Comparison of ENCODE assay signal across 8 mouse cellular contexts in genomic region chr4:141767353-141768036, GRCm38 (mm10). TPM values are rescaled to one million over a fixed set of nuclear protein-coding genes. Genes with fewer than 3 reads are reported as not detected.
DNase-seq lines count a peak whose midpoint lies in the region; ATAC-seq and TF ChIP-seq lines count a peak whose summit lies in the region.

No protein-coding gene starts in this region.

- ATAC-seq in heart, embryonic 12.5 days (ENCODE audit: insufficient number of reproducible peaks, low FRiP score) = peak; percentile 83
- ATAC-seq in limb, embryonic 15.5 days (ENCODE audit: insufficient number of reproducible peaks, low FRiP score, low TSS enrichment, low read depth) = peak; percentile 78

- no peak for TF ChIP-seq CTCF in olfactory bulb, adult 2 months (IDR thresholded peaks at IDR 0.05; ENCODE audit: insufficient read depth, low read depth, low read length)

- DNase-seq in lung, adult 18-20 months = peak; percentile 72 to 78
- no peak for DNase-seq in lung, postnatal 14 days
- DNase-seq in cerebellum, adult 11 months = peak; percentile 67
- no peak for DNase-seq in retina, postnatal 1 day
- no peak for DNase-seq in thymus, postnatal 4 days

- WGBS in heart, embryonic 12.5 days = 41% methylated on average over 19 of the region's 19 CpGs
- WGBS in limb, embryonic 15.5 days = 64% methylated on average over 19 of the region's 19 CpGs
- 66% methylated on average over 19 of the region's 19 CpGs for WGBS in olfactory bulb, adult 2 months

- peaks cover 78% of the 10 kb centered on the region for H3K36me3 ChIP-seq in heart, embryonic 12.5 days
- H3K36me3 ChIP-seq in limb, embryonic 15.5 days = peaks cover 72% of the 10 kb centered on the region

- H3K4me3 ChIP-seq in heart, embryonic 12.5 days = no peak overlapping the region
- no peak overlapping the region for H3K4me3 ChIP-seq in limb, embryonic 15.5 days
- no peak overlapping the region for H3K4me3 ChIP-seq in olfactory bulb, adult 2 months (ENCODE audit: insufficient read depth, low read depth, low read length)

- no peaks in the 10 kb centered on the region for H3K27me3 ChIP-seq in heart, embryonic 12.5 days (replicated peaks)
- no peaks in the 10 kb centered on the region for H3K27me3 ChIP-seq in limb, embryonic 15.5 days

- H3K4me2 ChIP-seq in heart, embryonic 12.5 days = peak overlapping the region; percentile 52
- peak overlapping the region; percentile 26 for H3K4me2 ChIP-seq in limb, embryonic 15.5 days

- no peak for TF ChIP-seq POLR2A in olfactory bulb, adult 2 months (IDR thresholded peaks at IDR 0.05; ENCODE audit: insufficient read depth, low read depth, low read length)

- H3K9me3 ChIP-seq in heart, embryonic 12.5 days (replicated peaks) = no peaks in the 10 kb centered on the region
- H3K9me3 ChIP-seq in limb, embryonic 15.5 days = no peaks in the 10 kb centered on the region

- H3K27ac ChIP-seq in heart, embryonic 12.5 days (ENCODE audit: poor library complexity, severe bottlenecking) = peak overlapping the region; percentile 91
- H3K27ac ChIP-seq in limb, embryonic 15.5 days = peak overlapping the region; percentile 87
- H3K27ac ChIP-seq in olfactory bulb, adult 2 months (ENCODE audit: insufficient read depth, low read depth, low read length) = peak overlapping the region; percentile 4; the same call in 1 of the 2 replicates

- 0 out of 2 replicates have a peak overlapping the region, but pooled peaks have one; percentile 42 for H3K9ac ChIP-seq in heart, embryonic 12.5 days
- H3K9ac ChIP-seq in limb, embryonic 15.5 days = no peak overlapping the region

- H3K4me1 ChIP-seq in heart, embryonic 12.5 days (replicated peaks) = peaks cover 34% of the 10 kb centered on the region
- H3K4me1 ChIP-seq in limb, embryonic 15.5 days = peaks cover 24% of the 10 kb centered on the region
- peaks cover 17% of the 10 kb centered on the region for H3K4me1 ChIP-seq in olfactory bulb, adult 2 months (ENCODE audit: control insufficient read depth, insufficient read depth, low read length)

RNA-seq across cellular contexts. Expression of gene Agmat, which starts 21.0 kb away (rescaled TPM):
- 0.92 and 1.3 TPM in 2 replicates for polyA plus RNA-seq in heart, embryonic 12.5 days (2016; fragmentation: Nextera tagmentation; extraction: Ambion mirVana)
- polyA plus RNA-seq in limb, embryonic 15.5 days (2015; fragmentation: Nextera tagmentation; extraction: Ambion mirVana) = 0.41 TPM in 1 of 2 replicates, not detected in the other
- not detected in 2 replicates for polyA plus RNA-seq in olfactory bulb, adult 2 months (2012; ENCODE audit: insufficient read depth, insufficient read length, low replicate concordance, missing spikeins)

RNA-seq across cellular contexts. Expression of gene Dnajc16, which starts 23.2 kb away (rescaled TPM):
- 5.0 and 6.1 TPM in 2 replicates for polyA plus RNA-seq in heart, embryonic 12.5 days (2016; fragmentation: Nextera tagmentation; extraction: Ambion mirVana)
- 3.6 TPM in 2 replicates for polyA plus RNA-seq in limb, embryonic 15.5 days (2015; fragmentation: Nextera tagmentation; extraction: Ambion mirVana)
- polyA plus RNA-seq in olfactory bulb, adult 2 months (2012; ENCODE audit: insufficient read depth, insufficient read length, low replicate concordance, missing spikeins) = not detected in 2 replicates

RNA-seq across cellular contexts. Expression of gene Casp9, which starts 25.9 kb away (rescaled TPM):
- 21.1 and 21.6 TPM in 2 replicates for polyA plus RNA-seq in heart, embryonic 12.5 days (2016; fragmentation: Nextera tagmentation; extraction: Ambion mirVana)
- polyA plus RNA-seq in limb, embryonic 15.5 days (2015; fragmentation: Nextera tagmentation; extraction: Ambion mirVana) = 13.3 and 14.7 TPM in 2 replicates
- polyA plus RNA-seq in olfactory bulb, adult 2 months (2012; ENCODE audit: insufficient read depth, insufficient read length, low replicate concordance, missing spikeins) = not detected in 2 replicates

RNA-seq across cellular contexts. Expression of gene Ddi2, which starts 44.3 kb away (rescaled TPM):
- polyA plus RNA-seq in heart, embryonic 12.5 days (2016; fragmentation: Nextera tagmentation; extraction: Ambion mirVana) = 24.8 and 24.9 TPM in 2 replicates
- 21.4 and 22.5 TPM in 2 replicates for polyA plus RNA-seq in limb, embryonic 15.5 days (2015; fragmentation: Nextera tagmentation; extraction: Ambion mirVana)
- polyA plus RNA-seq in olfactory bulb, adult 2 months (2012; ENCODE audit: insufficient read depth, insufficient read length, low replicate concordance, missing spikeins) = 31.7 TPM in 1 of 2 replicates, not detected in the other

RNA-seq across cellular contexts. Expression of gene Cela2a, which starts 58.5 kb away (rescaled TPM):
- not detected in 2 replicates for polyA plus RNA-seq in heart, embryonic 12.5 days (2016; fragmentation: Nextera tagmentation; extraction: Ambion mirVana)
- polyA plus RNA-seq in limb, embryonic 15.5 days (2015; fragmentation: Nextera tagmentation; extraction: Ambion mirVana) = 0.20 TPM in 1 of 2 replicates, not detected in the other
- polyA plus RNA-seq in olfactory bulb, adult 2 months (2012; ENCODE audit: insufficient read depth, insufficient read length, low replicate concordance, missing spikeins) = not detected in 2 replicates

Comparison
In these comparisons a context has a peak if more than half of its experiments do, and no peak if none do; other contexts are left out.
1. DNase-seq: peak in lung, adult 18-20 months (2 of 2) and cerebellum, adult 11 months (single experiment); none in lung, postnatal 14 days (single experiment), retina, postnatal 1 day (single experiment) and thymus, postnatal 4 days (single experiment).
2. H3K27ac ChIP-seq: peak in every context shown above with its lines; median percentile 91 in heart, embryonic 12.5 days; 87 in limb, embryonic 15.5 days; 4 in olfactory bulb, adult 2 months.
3. RNA of gene Casp9, which starts 25.9 kb away (polyA plus RNA-seq): 21.1 to 21.6 TPM in heart, embryonic 12.5 days and 13.3 to 14.7 TPM in limb, embryonic 15.5 days; not detected in olfactory bulb, adult 2 months; every median in the first group is over 10 times any median in the second.